Mouse (Mus musculus) stomach, postnatal 0 days (tissue): Measurements from ENCODE around the gene Tjp1.

Source experiments
- CTCF ChIP-seq: IDR thresholded peaks from 2 replicates; pipeline ENCODE4 v1.5.1; 2016; ENCODE audit warnings: antibody characterized with exemption, low read depth, mild to moderate bottlenecking, moderate library complexity
- EP300 ChIP-seq: optimal IDR thresholded peaks from 2 replicates; pipeline ENCODE3; 2016; ENCODE audit warnings: antibody characterized with exemption

DNA sequence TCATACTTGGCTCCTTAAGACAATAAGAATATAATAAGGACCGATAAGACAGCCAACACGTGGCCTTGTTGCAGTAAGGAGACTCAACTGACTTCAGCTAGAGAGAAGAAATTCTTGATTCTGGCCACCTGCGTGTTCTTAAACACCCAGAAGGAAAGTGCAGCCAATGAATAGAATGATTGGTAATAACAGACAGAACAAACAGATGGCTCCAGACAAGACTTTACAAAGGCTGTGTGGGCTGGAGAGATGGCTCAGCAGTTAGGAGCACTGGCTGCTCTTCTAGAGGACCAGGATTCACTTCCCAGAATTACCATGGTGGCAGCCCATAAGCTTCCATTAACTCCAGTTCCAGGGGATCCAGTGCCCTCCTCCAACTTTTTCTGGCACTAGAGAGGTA lies 90.7 kb downstream of the Tjp1 start:
- no peak for TF ChIP-seq CTCF
- TF ChIP-seq EP300 = no peak
